Mouse (Mus musculus) cerebellum, adult (tissue): ENCODE data around the gene Ppp4r3b.

ENCODE experiments used
- ATAC-seq: cut with Nextera tagmentation; 2 replicates; pipeline ENCODE4 v1.9.2; 2017; ENCODE audit warnings: mild to moderate bottlenecking, moderate library complexity, mixed read lengths; ENCODE audit not compliant: insufficient number of reproducible peaks, low FRiP score, low TSS enrichment

The Ppp4r3b gene

DNA sequence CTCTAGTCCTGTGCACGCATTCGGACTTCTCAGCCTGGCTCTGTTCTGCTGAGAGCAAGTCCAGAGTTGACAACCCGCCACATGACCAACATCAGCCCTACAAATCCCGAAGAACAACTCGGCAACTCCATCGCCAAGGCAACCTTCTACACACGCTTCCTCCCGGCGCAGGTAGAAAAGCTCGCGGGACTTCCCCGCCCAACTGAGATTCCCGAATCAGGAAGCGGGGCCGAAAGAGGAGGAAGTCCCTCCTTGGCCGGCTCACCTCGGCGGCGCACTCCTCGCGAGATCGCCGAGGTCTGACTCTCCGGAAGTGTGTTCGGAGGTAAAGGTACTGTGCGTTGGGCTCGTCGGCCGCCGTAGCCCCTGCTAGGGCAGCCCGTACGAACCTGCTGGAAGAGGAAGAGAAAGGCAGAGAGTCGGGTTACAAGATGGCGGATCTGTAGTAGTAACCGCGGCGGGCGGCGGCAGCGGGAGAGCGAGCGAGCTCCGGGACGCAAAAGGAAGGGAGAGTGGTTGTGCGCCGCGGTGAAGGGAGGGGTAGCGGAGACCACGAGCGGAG, at the start of gene Ppp4r3b:
Gene Ppp4r3b (plus strand): TSS at position 328 of the 562 bp plus-strand sequence.
- peak; percentile 98 for ATAC-seq

- no peak for ATAC-seq
These were observed 42.8 kb upstream of the Ppp4r3b start for GRCm38 (mm10) chr11:29129862-29130384.

GRCm38 (mm10) chr11:29130385-29131355, 42.0 kb upstream of the Ppp4r3b start, which contains the start of gene Pnpt1:
Pnpt1 (plus strand) TSS chr11:29130744.
- peak; percentile 100 for ATAC-seq

DNA sequence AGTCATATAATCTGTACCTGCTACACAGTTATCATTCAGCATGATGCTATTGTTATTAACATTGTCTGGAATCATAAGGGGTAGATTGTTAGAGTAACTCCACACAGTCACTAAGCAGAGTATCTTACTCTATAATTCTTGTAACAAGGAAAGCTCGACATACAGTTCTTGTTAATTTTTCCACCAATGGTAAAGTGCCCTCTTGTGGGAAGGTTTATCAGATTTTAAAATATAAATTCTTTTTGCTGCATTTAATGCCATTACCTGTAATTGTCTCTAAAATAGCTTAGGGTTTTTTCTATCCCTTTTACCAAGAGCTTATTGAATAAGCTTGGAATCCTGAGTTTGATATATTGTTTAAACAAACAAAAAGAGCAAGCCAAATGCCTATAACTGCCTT, 32.0 kb upstream of the Ppp4r3b start:
- ATAC-seq = no peak

DNA sequence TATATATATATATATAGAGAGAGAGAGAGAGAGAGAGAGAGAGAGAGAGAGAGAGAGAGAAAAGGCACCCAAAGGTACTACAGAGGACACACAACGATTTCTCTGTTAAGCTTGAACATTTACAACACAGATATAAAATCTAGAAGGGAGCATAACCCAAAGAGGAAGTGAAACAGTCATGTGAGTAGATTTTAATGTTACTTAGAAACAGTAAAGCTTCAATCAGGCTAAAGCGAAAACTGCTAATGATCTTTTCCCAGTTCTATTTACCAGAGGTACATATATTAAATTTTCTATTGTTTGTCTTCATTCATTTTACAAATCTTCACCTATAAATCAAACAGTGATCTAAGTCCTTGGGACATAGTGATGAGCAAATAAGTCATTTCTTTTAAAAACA, 23.8 kb upstream of the Ppp4r3b start:
- ATAC-seq = no peak

GRCm38 (mm10) chr11:29163569-29163968, 9.1 kb upstream of the Ppp4r3b start:
- no peak for ATAC-seq

- peak; percentile 74 for ATAC-seq
These were observed 715 bp upstream of the Ppp4r3b start for GRCm38 (mm10) chr11:29171959-29172391.

DNA sequence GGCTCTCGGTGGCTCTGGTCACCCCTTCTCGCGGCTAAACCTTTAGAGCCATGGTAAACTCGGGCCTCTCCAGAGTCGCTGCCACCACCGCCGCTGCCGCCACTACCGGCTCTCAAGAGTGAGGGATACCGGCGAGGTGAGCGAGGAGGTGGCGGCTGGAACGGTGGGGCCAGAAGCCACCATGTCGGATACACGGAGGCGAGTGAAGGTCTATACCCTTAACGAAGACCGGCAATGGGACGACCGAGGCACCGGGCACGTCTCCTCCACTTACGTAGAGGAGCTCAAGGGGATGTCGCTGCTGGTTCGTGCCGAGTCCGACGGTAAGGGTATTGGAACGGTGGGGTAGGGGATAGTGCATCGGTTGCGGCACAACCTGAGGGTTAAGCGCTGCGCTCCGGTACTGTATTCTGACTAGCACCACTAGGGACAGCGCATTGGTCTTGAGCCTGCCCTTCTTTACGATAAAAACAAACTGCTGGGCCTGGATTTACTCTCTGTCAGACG, 488 bp downstream of the Ppp4r3b start:
- peak; percentile 57 for ATAC-seq

DNA sequence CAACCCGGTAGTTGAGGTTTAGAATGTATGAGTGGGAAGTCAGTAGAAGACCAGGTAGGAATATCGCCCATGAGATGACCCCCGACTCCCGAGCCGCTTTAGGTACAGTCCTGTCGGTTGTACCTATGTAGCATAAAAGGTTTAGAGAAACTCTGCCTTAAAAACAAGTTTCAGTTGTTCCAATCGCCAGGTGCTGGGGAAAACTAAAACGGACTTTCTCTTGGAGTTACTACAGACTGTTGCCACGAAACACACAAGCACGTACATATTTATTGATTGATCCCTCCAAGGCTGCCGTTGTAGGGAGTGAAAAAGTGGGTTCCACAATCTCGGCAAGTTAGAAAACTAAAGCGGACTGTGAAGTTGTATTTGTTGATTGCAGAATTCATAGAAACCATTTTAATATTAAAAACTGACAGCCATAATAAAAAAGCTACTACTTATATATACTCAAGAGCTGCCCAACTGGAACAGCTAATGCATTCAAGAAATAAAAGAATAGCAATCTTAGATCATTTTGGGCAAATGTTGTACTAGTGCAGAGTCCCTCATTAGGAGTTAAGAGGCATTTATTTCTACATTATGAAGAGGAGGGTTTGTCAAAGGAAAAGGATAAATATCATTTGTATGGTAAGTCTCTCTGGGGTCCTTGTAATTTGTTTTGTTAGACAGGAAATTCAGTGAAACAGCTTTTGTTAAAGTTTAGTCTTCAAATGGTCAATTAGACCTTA, 1.2 kb downstream of the Ppp4r3b start:
- no peak for ATAC-seq

DNA sequence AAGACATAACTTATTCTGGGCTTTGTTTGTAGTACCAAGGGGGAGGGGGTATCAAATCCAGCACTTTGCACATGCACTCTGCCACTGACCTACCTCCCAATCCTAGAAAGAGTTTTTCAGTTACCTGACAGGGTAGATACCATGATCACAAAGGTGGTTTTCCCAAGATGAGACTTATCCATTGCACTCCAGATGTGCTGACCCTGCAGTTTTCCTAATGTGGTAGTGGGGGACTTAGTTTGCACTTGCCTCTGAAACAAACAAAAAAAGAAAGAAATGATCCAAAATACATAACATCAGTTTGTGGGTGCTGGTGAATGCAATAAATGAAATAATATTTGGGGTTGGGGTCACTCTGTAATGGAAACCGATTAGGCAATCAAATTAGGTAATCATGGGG, 6.6 kb downstream of the Ppp4r3b start:
- no peak for ATAC-seq

DNA sequence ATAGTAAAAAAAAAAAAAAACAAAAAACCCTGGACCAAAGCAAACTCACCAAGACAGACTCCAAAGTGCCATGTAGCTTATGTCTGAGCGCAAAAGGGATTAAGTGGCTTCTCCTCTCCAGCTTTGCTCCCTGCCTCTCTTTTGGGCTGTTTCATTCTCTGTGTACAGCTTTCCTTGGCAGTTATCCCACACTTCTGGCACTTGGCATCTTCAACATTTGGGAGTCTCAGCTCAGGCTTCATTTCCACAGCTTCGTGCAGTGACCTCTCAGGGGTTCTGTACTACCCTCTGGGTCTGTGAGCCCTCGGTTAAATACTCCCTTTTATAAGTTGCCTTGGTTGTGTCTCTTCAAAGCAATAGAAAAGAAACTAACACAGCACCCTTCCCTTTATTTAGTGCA, 8.0 kb downstream of the Ppp4r3b start:
- peak; percentile 72 for ATAC-seq

GRCm38 (mm10) chr11:29181751-29182150, 9.1 kb downstream of the Ppp4r3b start:
- ATAC-seq = no peak

- ATAC-seq = no peak
These were observed 16.3 kb downstream of the Ppp4r3b start for GRCm38 (mm10) chr11:29188981-29189380.

DNA sequence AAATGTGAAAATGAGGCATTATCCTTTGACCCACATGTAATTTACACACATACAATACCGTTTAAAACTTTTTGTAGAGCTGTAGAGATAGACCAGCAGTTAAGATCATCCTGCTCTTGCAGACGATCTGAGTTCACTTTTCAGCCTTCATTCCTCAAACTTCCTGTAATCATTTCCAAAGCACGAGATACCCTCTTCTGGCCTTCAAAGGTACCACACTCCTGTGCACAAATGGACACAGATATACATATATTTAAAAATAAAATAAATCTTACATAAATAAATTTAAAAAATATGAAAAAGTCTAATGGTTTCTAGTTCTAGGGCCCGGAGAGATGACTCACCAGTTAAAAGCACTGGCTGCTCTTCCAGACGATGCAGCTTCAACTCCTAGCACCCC, 31.0 kb downstream of the Ppp4r3b start:
- ATAC-seq = no peak

- no peak for ATAC-seq
These were observed 37.1 kb downstream of the Ppp4r3b start for GRCm38 (mm10) chr11:29209774-29210173.

DNA sequence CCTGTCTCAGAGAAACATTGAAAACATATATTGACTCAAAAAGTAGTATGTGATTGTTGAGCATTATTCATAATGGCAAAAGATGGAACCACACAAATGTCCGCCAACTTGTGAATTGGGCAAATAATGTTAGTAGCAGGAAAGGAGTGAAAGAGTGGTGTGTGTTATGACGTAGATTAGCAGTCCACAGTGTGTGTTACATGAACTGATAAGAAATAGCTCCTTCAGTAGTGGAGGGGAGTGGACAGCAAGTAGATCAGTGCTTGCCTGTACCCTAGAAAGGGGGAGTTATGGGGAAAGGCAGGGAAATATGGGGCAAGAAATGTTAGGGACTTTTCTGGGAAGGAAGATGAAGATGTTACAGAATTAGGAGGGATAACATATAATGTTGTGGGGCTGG, 43.5 kb downstream of the Ppp4r3b start:
- no peak for ATAC-seq

DNA sequence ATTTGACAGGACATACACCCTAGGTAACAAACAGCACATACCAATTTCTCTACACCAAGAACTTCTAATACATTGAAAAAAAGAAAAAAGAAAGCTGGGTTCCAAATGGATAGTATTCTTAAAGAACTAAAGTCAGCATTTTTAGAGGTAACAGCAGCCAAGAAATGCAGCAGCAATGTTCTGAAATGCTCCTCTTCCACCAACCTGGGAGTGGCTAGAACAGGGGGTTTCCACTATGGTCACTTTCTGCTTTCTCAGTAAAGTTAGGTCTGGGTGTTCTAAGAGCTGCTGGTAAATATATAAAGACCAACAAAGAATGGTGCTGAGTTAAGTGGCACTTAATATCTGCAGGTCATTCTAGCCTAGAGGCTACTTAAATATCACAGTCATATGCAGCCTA, 46.4 kb downstream of the Ppp4r3b start:
- no peak for ATAC-seq

DNA sequence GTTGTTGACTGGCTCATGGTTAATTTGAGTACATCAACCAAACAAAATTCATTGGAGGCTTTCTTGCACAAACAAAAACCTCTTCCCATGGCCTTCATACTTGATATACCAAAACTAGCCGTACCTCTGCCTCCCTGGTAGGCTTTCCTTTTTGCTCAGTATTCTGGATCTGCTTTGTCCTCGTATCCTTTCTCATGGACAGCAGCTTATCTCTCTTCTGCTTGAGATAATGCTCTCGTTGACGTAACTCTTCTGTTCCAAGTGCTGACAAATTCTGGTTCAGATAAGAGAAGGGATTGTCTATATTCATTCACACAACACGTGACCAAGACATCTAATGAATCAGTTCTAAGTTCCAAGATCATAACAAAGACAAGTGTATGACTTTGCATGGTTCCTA, 49.6 kb downstream of the Ppp4r3b start:
- no peak for ATAC-seq

DNA sequence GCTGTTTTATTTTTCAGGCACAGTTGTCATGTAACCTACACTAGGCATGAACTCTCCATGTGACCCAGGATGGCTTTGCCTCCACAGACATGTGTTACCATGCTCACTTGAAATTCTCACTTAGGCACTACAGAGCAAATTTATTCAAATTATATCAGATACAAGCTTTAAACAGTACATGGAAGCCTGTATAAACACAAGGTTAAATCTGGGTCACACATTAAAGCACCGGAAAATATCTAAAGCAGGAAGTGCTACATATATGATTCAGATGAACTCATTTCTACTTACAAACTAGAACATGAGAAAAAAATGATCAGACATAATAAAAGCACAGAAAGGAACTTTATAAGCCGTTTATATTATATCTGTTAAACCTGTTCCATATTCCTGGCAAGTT, 52.1 kb downstream of the Ppp4r3b start:
- no peak for ATAC-seq

DNA sequence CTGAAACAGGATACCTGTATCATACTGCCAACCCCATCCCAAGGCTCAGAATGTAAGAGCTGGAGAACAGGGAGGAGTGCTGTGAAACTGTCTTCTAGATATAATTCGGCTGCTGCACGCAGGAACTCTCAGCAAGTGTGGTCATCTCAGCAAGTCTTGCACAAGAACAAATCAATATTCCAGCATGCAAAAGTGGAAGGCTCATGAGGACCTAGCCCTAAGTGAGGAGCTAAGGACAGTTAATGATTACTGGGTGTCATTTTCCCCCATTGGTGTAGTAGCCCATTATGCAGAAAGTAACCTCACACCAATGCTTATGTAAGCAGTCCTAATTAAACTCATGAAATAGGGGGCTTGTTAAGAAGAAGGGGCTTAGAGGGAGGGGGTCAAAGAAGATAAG, 56.3 kb downstream of the Ppp4r3b start:
- ATAC-seq = no peak

DNA sequence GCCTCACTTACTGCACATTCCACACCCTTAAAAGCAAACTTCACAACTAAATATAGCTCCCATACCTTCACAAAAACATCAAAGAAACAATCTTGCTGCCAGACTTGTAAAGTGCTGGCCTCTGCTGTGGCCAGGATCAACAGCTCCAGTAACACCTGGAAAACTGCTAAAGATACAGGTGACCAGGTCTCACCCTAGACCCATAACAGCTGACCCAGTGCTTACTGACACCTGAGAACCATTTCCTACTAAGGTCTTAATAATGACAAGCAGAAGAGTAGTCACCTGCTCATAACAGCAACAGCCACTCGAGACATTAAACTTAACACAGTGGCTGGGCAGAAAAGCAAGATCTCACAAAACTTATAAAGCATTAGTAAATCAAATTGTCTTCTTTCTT, 60.9 kb downstream of the Ppp4r3b start:
- ATAC-seq = no peak
